Mouse (Mus musculus) spleen, adult 2 months (tissue): ENCODE data around the gene Immp1l.

Experiments
- CTCF ChIP-seq: fragments of 200-500 bp; IDR thresholded peaks from 2 replicates; pipeline ENCODE4 v1.5.1; 2011; ENCODE audit warnings: mild to moderate bottlenecking, inconsistent platforms; ENCODE audit not compliant: insufficient read depth, insufficient read length, insufficient replicate concordance; ENCODE audit errors: extremely low read depth
- POLR2A ChIP-seq: fragments of 200-500 bp; IDR thresholded peaks from 2 replicates; pipeline ENCODE4 v1.6.1; 2011; ENCODE audit warnings: low read depth, low read length, inconsistent platforms

DNA sequence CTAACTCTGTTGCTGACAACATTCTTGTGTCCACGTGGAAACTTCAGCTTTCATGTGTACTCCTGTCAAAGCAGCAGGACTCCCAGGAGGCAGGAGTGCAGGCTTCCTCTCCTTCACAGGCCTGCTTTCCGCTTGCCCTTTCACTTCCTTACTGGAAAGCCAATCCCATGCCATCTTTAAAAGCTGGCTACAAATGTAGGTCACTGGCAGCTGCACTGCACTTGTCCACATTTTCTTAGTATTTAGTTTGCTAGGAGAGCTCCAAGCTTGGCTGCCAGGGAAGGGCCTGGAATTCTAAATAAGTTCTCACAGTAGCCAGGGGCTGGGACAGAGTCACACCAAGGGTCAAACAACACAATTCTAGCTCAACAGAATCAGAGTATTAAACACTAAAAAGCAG, 49.7 kb upstream of the Immp1l start:
- no peak for TF ChIP-seq CTCF
- no peak for TF ChIP-seq POLR2A
